Mouse (Mus musculus) CH12.LX (cell line): Measurements from ENCODE around the gene Top3a. TPM values are rescaled to one million over a fixed set of nuclear protein-coding genes. Genes with fewer than 3 reads are reported as not detected.

ENCODE experiments used
- DNase-seq: peaks from one replicate; pipeline ENCODE4 v3.0.0-alpha.2; 2013; ENCODE audit errors: extremely low read depth
- H3K27ac ChIP-seq: 2 replicates; pipeline ENCODE4 v1.5.1; 2012; ENCODE audit warnings: low read depth, mild to moderate bottlenecking, control low read depth, moderate library complexity; ENCODE audit not compliant: insufficient read depth
- H3K27me3 ChIP-seq: replicated peaks from 2 replicates; pipeline ENCODE3; 2012; ENCODE audit warnings: inconsistent platforms
- H3K36me3 ChIP-seq, 2 experiments: replicated peaks in 1 of 2; 2 replicates each; pipeline versions ENCODE3 to v1.6.1; 2012; ENCODE audit warnings: inconsistent platforms in 1 of 2, low read length in 1 of 2, mild to moderate bottlenecking in 1 of 2, mixed read lengths in 1 of 2, moderate library complexity in 1 of 2; ENCODE audit not compliant: control insufficient read depth in 1 of 2, insufficient read depth in 1 of 2
- H3K4me1 ChIP-seq, 2 experiments: 2 replicates each; pipeline ENCODE4 v1.6.1; 2012; ENCODE audit warnings: inconsistent platforms in 1 of 2, moderate library complexity in 1 of 2; ENCODE audit not compliant: insufficient read depth in 2 of 2, control insufficient read depth in 1 of 2
- H3K4me2 ChIP-seq: 2 replicates; pipeline ENCODE4 v1.6.1; 2012; ENCODE audit warnings: low read depth, mild to moderate bottlenecking, control low read depth; ENCODE audit not compliant: poor library complexity, insufficient read depth, severe bottlenecking
- H3K4me3 ChIP-seq, 3 experiments: fragments of 150-350 bp in 1 of 3; sonication (generic) in 1 of 3; replicated peaks in 1 of 3; 2 replicates each; pipeline versions ENCODE3 to v1.5.1; 2011 to 2012; ENCODE audit warnings: low read depth in 2 of 3, low read length in 2 of 3, mild to moderate bottlenecking in 2 of 3, moderate library complexity in 2 of 3, control low read depth in 1 of 3, improper control_type of control experiment in 1 of 3, inconsistent platforms in 1 of 3, mixed read lengths in 1 of 3; ENCODE audit not compliant: poor library complexity in 1 of 3
- H3K79me2 ChIP-seq: replicated peaks from 2 replicates; pipeline ENCODE4 v1.6.1; 2012; ENCODE audit warnings: mild to moderate bottlenecking, moderate library complexity; ENCODE audit not compliant: control insufficient read depth, poor library complexity, insufficient read depth, severe bottlenecking; ENCODE audit errors: extremely low read depth
- H3K9ac ChIP-seq: 2 replicates; pipeline ENCODE4 v1.6.1; 2012; ENCODE audit warnings: low read depth, mild to moderate bottlenecking, control low read depth, moderate library complexity; ENCODE audit not compliant: insufficient read depth
- H3K9me3 ChIP-seq: replicated peaks from 2 replicates; pipeline ENCODE3; 2012; ENCODE audit warnings: low read length, inconsistent platforms, mixed read lengths
- BHLHE40 ChIP-seq: IDR thresholded peaks from 2 replicates; pipeline ENCODE4 v1.6.1; 2011; ENCODE audit warnings: mild to moderate bottlenecking, low read depth, low read length, improper control_type of control experiment
- CHD1 ChIP-seq: IDR thresholded peaks from 2 replicates; pipeline ENCODE4 v1.6.1; 2012; ENCODE audit warnings: low read depth, low read length, improper control_type of control experiment, inconsistent platforms
- CHD2 ChIP-seq: IDR thresholded peaks from 2 replicates; pipeline ENCODE4 v1.6.1; 2011; ENCODE audit warnings: low read length, improper control_type of control experiment
- E2F4 ChIP-seq: IDR thresholded peaks from 2 replicates; pipeline ENCODE4 v1.6.1; 2011; ENCODE audit warnings: low read depth, low read length, improper control_type of control experiment; ENCODE audit not compliant: insufficient replicate concordance
- ELF1 ChIP-seq: IDR thresholded peaks from 2 replicates; pipeline ENCODE4 v1.6.1; 2014; ENCODE audit warnings: low read depth, mild to moderate bottlenecking, inconsistent platforms, low read length, improper control_type of control experiment
- EP300 ChIP-seq: IDR thresholded peaks from 2 replicates; pipeline ENCODE4 v1.6.1; 2011; ENCODE audit warnings: low read length, improper control_type of control experiment
- ETS1 ChIP-seq: conservative IDR thresholded peaks from 2 replicates; pipeline ENCODE4 v1.6.1; 2012; ENCODE audit warnings: low read depth, mild to moderate bottlenecking, inconsistent platforms, low read length, improper control_type of control experiment, moderate library complexity
- GABPA ChIP-seq: IDR thresholded peaks from 2 replicates; pipeline ENCODE4 v1.6.1; 2012; ENCODE audit warnings: low read depth, low read length, improper control_type of control experiment, inconsistent platforms; ENCODE audit not compliant: insufficient replicate concordance
- HCFC1 ChIP-seq: IDR thresholded peaks from 2 replicates; pipeline ENCODE4 v1.6.1; 2012; ENCODE audit warnings: low read depth, mild to moderate bottlenecking, inconsistent platforms, low read length, improper control_type of control experiment
- JUND ChIP-seq: conservative IDR thresholded peaks from 2 replicates; pipeline ENCODE4 v1.6.1; 2011; ENCODE audit warnings: low read depth, low read length, improper control_type of control experiment
- KAT2A ChIP-seq: IDR thresholded peaks from 2 replicates; pipeline ENCODE4 v1.6.1; 2012; ENCODE audit warnings: low read length, improper control_type of control experiment, inconsistent platforms; ENCODE audit not compliant: insufficient replicate concordance
- MAFK ChIP-seq: IDR thresholded peaks from 2 replicates; pipeline ENCODE4 v1.6.1; 2011; ENCODE audit warnings: low read length, improper control_type of control experiment; ENCODE audit not compliant: insufficient replicate concordance
- MAX ChIP-seq: IDR thresholded peaks from 2 replicates; pipeline ENCODE4 v1.6.1; 2011; ENCODE audit warnings: low read length, improper control_type of control experiment
- MAZ ChIP-seq: IDR thresholded peaks from 2 replicates; pipeline ENCODE4 v1.6.1; 2012; ENCODE audit warnings: low read depth, mild to moderate bottlenecking, inconsistent platforms, low read length, improper control_type of control experiment, moderate library complexity
- MXI1 ChIP-seq: IDR thresholded peaks from 2 replicates; pipeline ENCODE4 v1.6.1; 2011; ENCODE audit warnings: mild to moderate bottlenecking, low read depth, low read length, improper control_type of control experiment
- MYC ChIP-seq: IDR thresholded peaks from 2 replicates; pipeline ENCODE4 v1.6.1; 2011; ENCODE audit warnings: low read depth, mild to moderate bottlenecking, improper control_type of control experiment, low read length
- NELFE ChIP-seq: IDR thresholded peaks from 2 replicates; pipeline ENCODE4 v1.6.1; 2011; ENCODE audit warnings: low read depth, low read length, improper control_type of control experiment
- NRF1 ChIP-seq: IDR thresholded peaks from 2 replicates; pipeline ENCODE4 v1.6.1; 2014; ENCODE audit warnings: low read depth, mild to moderate bottlenecking, inconsistent platforms, low read length, improper control_type of control experiment, moderate library complexity
- PAX5 ChIP-seq: IDR thresholded peaks from 2 replicates; pipeline ENCODE4 v1.6.1; 2012; ENCODE audit warnings: low read length, inconsistent platforms, mixed read lengths
- POLR2A ChIP-seq: IDR thresholded peaks from 2 replicates; pipeline ENCODE4 v1.6.1; 2011; ENCODE audit warnings: low read depth, mild to moderate bottlenecking, improper control_type of control experiment, low read length
- POLR2AphosphoS2 ChIP-seq: IDR thresholded peaks from 2 replicates; pipeline ENCODE4 v1.6.1; 2011; ENCODE audit warnings: low read depth, low read length, improper control_type of control experiment
- RAD21 ChIP-seq: IDR thresholded peaks from 2 replicates; pipeline ENCODE4 v1.6.1; 2011; ENCODE audit warnings: low read depth, mild to moderate bottlenecking, low read length, improper control_type of control experiment, moderate library complexity
- RCOR1 ChIP-seq: conservative IDR thresholded peaks from 2 replicates; pipeline ENCODE4 v1.6.1; 2012; ENCODE audit warnings: low read depth, mild to moderate bottlenecking, inconsistent platforms, low read length, improper control_type of control experiment
- SIN3A ChIP-seq: IDR thresholded peaks from 2 replicates; pipeline ENCODE4 v1.6.1; 2012; ENCODE audit warnings: low read length, improper control_type of control experiment, inconsistent platforms
- SMC3 ChIP-seq: IDR thresholded peaks from 2 replicates; pipeline ENCODE4 v1.6.1; 2011; ENCODE audit warnings: low read depth, low read length, improper control_type of control experiment
- TBP ChIP-seq: conservative IDR thresholded peaks from 2 replicates; pipeline ENCODE4 v1.6.1; 2011; ENCODE audit warnings: low read depth, low read length, improper control_type of control experiment
- USF1 ChIP-seq: IDR thresholded peaks from 2 replicates; pipeline ENCODE4 v1.6.1; 2014; ENCODE audit warnings: low read depth, mild to moderate bottlenecking, inconsistent platforms, low read length, improper control_type of control experiment
- USF2 ChIP-seq: conservative IDR thresholded peaks from 2 replicates; pipeline ENCODE4 v1.6.1; 2011; ENCODE audit warnings: low read depth, low read length, improper control_type of control experiment
- ZKSCAN1 ChIP-seq: IDR thresholded peaks from 2 replicates; pipeline ENCODE4 v1.6.1; 2012; ENCODE audit warnings: low read depth, inconsistent platforms, low read length, improper control_type of control experiment, borderline replicate concordance
- ZNF384 ChIP-seq: IDR thresholded peaks from 2 replicates; pipeline ENCODE4 v1.6.1; 2012; ENCODE audit warnings: low read depth, low read length, improper control_type of control experiment, inconsistent platforms
- dilution Hi-C: fragments of 300-500 bp; cut with MboI; formaldehyde crosslinking; loops from 2 replicates; pipeline ENCODE4 v1.14.3; 2020; ENCODE audit warnings: low sequenced_read_pairs; ENCODE audit not compliant: extremely low pct_unique_long_range_greater_than_20kb, extremely low pct_ligation_motif_present
- in situ Hi-C: fragments of 300-500 bp; cut with MboI; formaldehyde crosslinking; loops from 3 replicates; pipeline ENCODE4 v1.14.3; 2019; ENCODE audit warnings: low sequenced_read_pairs, low pct_ligation_motif_present, low pct_unique_long_range_greater_than_20kb, mixed read lengths
- polyA plus RNA-seq: library from polyadenylated mRNA; unstranded; fragments of >175 nt; gene quantifications from 2 replicates; pipeline ENCODE4 v1.2.1, GENCODE M21; 2012; ENCODE audit warnings: low read depth; ENCODE audit not compliant: insufficient read length
- total RNA-seq, 2 experiments: library from RNA; depleted of rRNA; stranded (reverse); fragments of 300-350 nt in 1 of 2; fragments of >200 nt in 1 of 2; gene quantifications; 2 replicates each; pipeline ENCODE4 v1.2.3; 2012 to 2014

Top3a gene
- total and polyA plus RNA-seq, 3 experiments, result 19.6 to 43.7 (median 28.8) TPM

GRCm38 (mm10) chr11:60704023-60704880 is 72.9 kb downstream of the Top3a start:
- dilution Hi-C loops, result no loop called here
- in situ Hi-C loops, result no loop called here
- Histone ChIP-seq H3K36me3 (peaks cover 31 to 57% of the 10 kb centered on the region in 2 experiments), H3K9me3 (no peaks in the 10 kb centered on the region), H3K4me2 (no peak overlapping the region), H3K79me2 (no peaks in the 10 kb centered on the region)
- no peak for TF ChIP-seq PAX5
- no peak for TF ChIP-seq POLR2AphosphoS2
- no peak for TF ChIP-seq ZKSCAN1
- no peak for TF ChIP-seq NRF1
- no peak for TF ChIP-seq CHD1
- no peak for TF ChIP-seq POLR2A
- no peak for TF ChIP-seq JUND
- TF ChIP-seq TBP, result no peak
- TF ChIP-seq, all 38 proteins: peak for 0
- Histone ChIP-seq H3K27me3 (peaks cover 3% of the 10 kb centered on the region), H3K4me3 (no peak overlapping the region), H3K27ac (no peak overlapping the region), H3K9ac (no peak overlapping the region), H3K4me1 (peaks cover 16 to 48% of the 10 kb centered on the region in 2 experiments)
- DNase-seq, result no peak

- peak; percentile 73 for DNase-seq
- no peaks in the 10 kb centered on the region for H3K79me2 ChIP-seq
- peaks cover 20 to 56% of the 10 kb centered on the region in 2 experiments for H3K4me1 ChIP-seq
- in situ Hi-C loops, result no loop called here
- H3K36me3 ChIP-seq, result peaks cover 20 to 46% of the 10 kb centered on the region in 2 experiments
- H3K27ac ChIP-seq, result no peak overlapping the region
- no peaks in the 10 kb centered on the region for H3K9me3 ChIP-seq
- H3K9ac ChIP-seq, result no peak overlapping the region
- peak overlapping the region in 1 of 3 experiments; percentile 12 for H3K4me3 ChIP-seq
- no peak overlapping the region for H3K4me2 ChIP-seq
- dilution Hi-C loops, result no loop called here
- H3K27me3 ChIP-seq, result peaks cover 7% of the 10 kb centered on the region
- TF ChIP-seq USF2 (no peak), MAX (peak; percentile 56; the same call in 1 of the 2 replicates), RAD21 (peak; percentile 34), PAX5 (no peak), GABPA (no peak), ZNF384 (no peak), USF1 (no peak), SIN3A (no peak), CHD1 (no peak), E2F4 (no peak), HCFC1 (no peak), NELFE (no peak), POLR2AphosphoS2 (no peak), BHLHE40 (no peak), ZKSCAN1 (no peak), KAT2A (no peak), CHD2 (peak; percentile 91), MXI1 (no peak), ELF1 (peak; percentile 43), MYC (no peak), ETS1 (no peak), MAFK (no peak), POLR2A (no peak), TBP (no peak), MAZ (no peak), JUND (no peak), EP300 (0 out of 2 replicates have a peak, but pooled peaks have one; percentile 34), RCOR1 (no peak), SMC3 (peak; percentile 56)
Measured at GRCm38 (mm10) chr11:60703131-60703530, 74.0 kb downstream of the Top3a start.
